Mouse (Mus musculus): ENCODE data around the gene Tbc1d30. TPM values are rescaled to one million over a fixed set of nuclear protein-coding genes. Genes with fewer than 3 reads are reported as not detected.

Tbc1d30 gene
- 4.3 TPM for polyA plus RNA-seq (2014; fragmentation: Illumina TruSeq; extraction: RNeasy Lipid Tissue Mini Kit (QIAGEN cat#74804))

DNA sequence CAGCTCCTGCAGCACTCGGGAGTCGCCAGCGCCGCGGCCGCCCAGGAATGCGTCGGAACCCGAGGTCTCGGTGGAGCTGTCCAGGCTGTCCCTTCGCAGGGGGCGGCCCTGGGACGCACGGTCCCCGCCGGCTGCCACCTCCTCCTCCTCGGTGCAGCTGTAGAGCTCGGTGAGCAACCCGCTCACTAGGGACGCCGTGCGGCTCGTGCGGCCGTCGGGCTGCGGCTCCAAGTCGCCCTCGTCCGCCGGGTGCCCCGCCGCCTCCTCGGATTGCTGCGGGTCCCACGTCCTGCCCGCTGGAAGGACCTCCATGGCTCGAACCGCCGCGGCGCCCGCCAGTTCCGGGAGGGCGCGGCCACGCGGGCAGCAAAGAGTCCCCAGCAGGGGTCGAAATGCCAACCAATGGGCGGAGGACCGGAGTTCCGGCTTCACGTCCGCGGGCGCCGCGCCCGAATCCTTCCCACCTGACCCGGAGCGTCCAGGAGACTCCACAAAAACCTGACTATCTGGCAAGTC lies at the start of gene Tbc1d30:
Gene Tbc1d30, minus strand, starts transcription at position 213 of the 516 bp plus-strand sequence.

DNA sequence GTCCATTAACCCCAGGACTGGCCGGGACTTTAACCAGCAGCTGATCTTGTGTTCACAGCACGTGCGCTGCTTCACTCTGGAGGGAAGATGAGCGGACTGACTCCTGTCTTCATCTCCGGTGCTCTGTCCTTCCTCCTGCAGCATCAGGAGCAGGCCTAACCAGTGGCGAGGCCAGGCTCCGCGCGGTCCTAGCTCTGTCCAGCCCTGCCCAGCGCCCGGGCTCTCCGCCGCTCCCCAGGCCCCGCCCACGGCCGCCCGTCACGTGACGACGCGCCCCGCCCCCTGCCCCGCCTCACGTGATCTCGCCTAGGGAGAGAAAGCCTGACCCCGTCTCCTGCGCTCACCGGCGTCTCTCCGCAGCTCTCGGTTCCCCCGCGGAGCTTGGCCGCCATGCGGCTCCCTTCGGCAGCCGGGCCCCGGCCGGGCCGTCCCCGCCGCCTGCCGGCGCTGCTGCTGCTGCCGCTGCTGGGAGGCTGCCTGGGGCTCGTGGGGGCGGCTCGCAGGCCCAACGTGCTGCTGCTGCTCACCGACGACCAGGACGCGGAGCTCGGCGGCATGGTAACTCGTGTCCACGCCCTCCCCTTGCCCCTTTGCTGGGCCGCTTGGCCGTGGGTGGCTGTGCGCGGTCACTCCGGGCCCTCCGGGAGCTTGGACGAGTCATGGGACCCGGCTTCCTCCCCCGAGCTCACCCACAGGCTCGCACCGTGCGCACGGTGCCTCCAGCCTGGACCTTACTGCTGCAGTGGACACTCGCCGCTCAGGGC lies 13.9 kb upstream of the Tbc1d30 start, which contains the start of gene Gns:
Gene Gns, plus strand, starts transcription at position 290 of the 764 bp plus-strand sequence.

Other genes with a start within 250 kb of the Tbc1d30 start
- 71.8 TPM for gene Gns, start 13.8 kb upstream of the Tbc1d30 start, polyA plus RNA-seq (2014; fragmentation: Illumina TruSeq; extraction: RNeasy Lipid Tissue Mini Kit (QIAGEN cat#74804))
- 41.2 TPM for gene Rassf3, start 125.1 kb upstream of the Tbc1d30 start, polyA plus RNA-seq (2014; fragmentation: Illumina TruSeq; extraction: RNeasy Lipid Tissue Mini Kit (QIAGEN cat#74804))
- 54.4 TPM for gene Tbk1, start 235.5 kb upstream of the Tbc1d30 start, polyA plus RNA-seq (2014; fragmentation: Illumina TruSeq; extraction: RNeasy Lipid Tissue Mini Kit (QIAGEN cat#74804))